In the genomic region with DNA sequence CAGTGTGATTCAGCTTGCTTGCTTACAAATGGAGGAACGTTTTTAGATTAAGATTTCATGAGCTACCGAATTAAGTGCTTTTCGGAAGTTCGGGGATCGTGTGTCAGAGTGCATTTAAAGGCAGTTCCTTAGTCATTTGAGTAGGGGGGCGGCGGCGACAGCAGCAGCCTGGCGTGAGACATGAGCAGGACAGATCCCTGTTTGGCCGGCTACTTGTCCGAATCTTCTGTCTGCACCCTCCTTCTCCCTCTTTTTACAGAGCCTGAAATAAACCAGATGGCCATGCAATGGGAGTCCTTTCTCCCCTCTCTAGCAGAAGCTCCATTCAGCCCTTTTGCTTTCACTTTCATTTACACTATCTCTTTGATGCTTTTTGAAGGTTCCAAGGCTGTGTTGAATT, we compare ENCODE assay signal across 8 mouse cellular contexts. TPM values are rescaled to one million over a fixed set of nuclear protein-coding genes. Genes with fewer than 3 reads are reported as not detected.
DNase-seq lines count a peak whose midpoint lies in the region; ATAC-seq lines count a peak whose summit lies in the region.

No protein-coding gene starts in this region.

- peak overlapping the region; percentile 18; the same call in 1 of the 2 replicates for H3K9ac ChIP-seq in midbrain, embryonic 15.5 days

- H3K27ac ChIP-seq in forebrain, embryonic 10.5 days, result 0 out of 2 replicates have a peak overlapping the region, but pooled peaks have one; percentile 48
- no peak overlapping the region for H3K27ac ChIP-seq in midbrain, embryonic 15.5 days

- intact Hi-C loops in left cerebral cortex, postnatal 4 days (cut with DNase I), result no loop called here

- ATAC-seq in midbrain, embryonic 15.5 days (replicated peaks), result no peak

- H3K27me3 ChIP-seq in forebrain, embryonic 10.5 days (ENCODE audit: poor library complexity, severe bottlenecking), result no peaks in the 10 kb centered on the region
- no peaks in the 10 kb centered on the region for H3K27me3 ChIP-seq in midbrain, embryonic 15.5 days (replicated peaks)

- H3K4me1 ChIP-seq in forebrain, embryonic 10.5 days, result peaks cover 66% of the 10 kb centered on the region
- peaks cover 57% of the 10 kb centered on the region for H3K4me1 ChIP-seq in midbrain, embryonic 15.5 days

- no peaks in the 10 kb centered on the region for H3K9me3 ChIP-seq in forebrain, embryonic 10.5 days
- H3K9me3 ChIP-seq in midbrain, embryonic 15.5 days, result no peaks in the 10 kb centered on the region

- 60% methylated on average over 11 of the region's 11 CpGs for WGBS in forebrain, embryonic 10.5 days
- WGBS in midbrain, embryonic 15.5 days, result 38% methylated on average over 11 of the region's 11 CpGs

- H3K4me3 ChIP-seq in forebrain, embryonic 10.5 days, result peak overlapping the region; percentile 78
- peak overlapping the region; percentile 84 for H3K4me3 ChIP-seq in midbrain, embryonic 15.5 days

- peak; percentile 48 for DNase-seq in thymus, postnatal 0 days (ENCODE audit: low spot score)
- no peak for DNase-seq in thymus, postnatal 10 days (ENCODE audit: low spot score in 2 of 2)
- DNase-seq in forebrain, embryonic 10.5 days (ENCODE audit: extremely low spot score, low spot score), result no peak
- peak; percentile 81 for DNase-seq in induced T-regulatory cell, adult 2 months (ENCODE audit: low read depth)
- no peak for DNase-seq in left cerebral cortex, postnatal 4 days
- no peak for DNase-seq in layer of hippocampus, adult 18-20 months (ENCODE audit: low spot score in 2 of 2)
- DNase-seq in gastrocnemius, postnatal 25 days, result no peak

- H3K36me3 ChIP-seq in forebrain, embryonic 10.5 days (replicated peaks), result no peaks in the 10 kb centered on the region; the same call in 1 of the 2 replicates
- H3K36me3 ChIP-seq in midbrain, embryonic 15.5 days (replicated peaks), result no peaks in the 10 kb centered on the region

- H3K4me2 ChIP-seq in midbrain, embryonic 15.5 days, result peak overlapping the region; percentile 83

RNA-seq across cellular contexts. Expression of a gene that starts 2.3 kb away (rescaled TPM):
- polyA plus RNA-seq in thymus, postnatal 0 days (2015; fragmentation: Nextera tagmentation; extraction: Ambion mirVana), result 14.8 and 15.9 TPM in 2 replicates
- 7.6 and 8.6 TPM in 2 replicates for polyA plus RNA-seq in forebrain, embryonic 10.5 days (2016; fragmentation: Nextera tagmentation; extraction: Ambion mirVana)
- polyA plus RNA-seq in midbrain, embryonic 15.5 days (2015; fragmentation: Nextera tagmentation; extraction: Ambion mirVana), result 16.8 and 18.2 TPM in 2 replicates
- total RNA-seq in left cerebral cortex, postnatal 4 days (2021), result 100 to 1,000 TPM; 112 to 114 TPM
- total RNA-seq in layer of hippocampus, adult 18-20 months (2021), result 10 to 100 TPM; 62.0 to 65.6 TPM
- 1 to 10 TPM; 6.1 to 7.1 TPM for total RNA-seq in gastrocnemius, postnatal 25 days (2021)

Comparison
In these comparisons a context has a peak if more than half of its experiments do, and no peak if none do; other contexts are left out.
1. DNase-seq: peak in thymus, postnatal 0 days (single experiment) and induced T-regulatory cell, adult 2 months (single experiment); none in thymus, postnatal 10 days (0 of 2), forebrain, embryonic 10.5 days (single experiment), left cerebral cortex, postnatal 4 days (single experiment), layer of hippocampus, adult 18-20 months (0 of 2) and gastrocnemius, postnatal 25 days (single experiment).
2. RNA of a gene that starts 2.3 kb away (total RNA-seq): 112 to 114 TPM in left cerebral cortex, postnatal 4 days and 62.0 to 65.6 TPM in layer of hippocampus, adult 18-20 months; 6.1 to 7.1 TPM in gastrocnemius, postnatal 25 days; every median in the first group is over 4 times any median in the second.